Mouse (Mus musculus) CH12.LX (cell line): ENCODE measurements around the gene Dnajb11.

ENCODE experiments used
- CTCF ChIP-seq, 2 experiments: IDR thresholded peaks in 1 of 2; conservative IDR thresholded peaks in 1 of 2; 2 replicates each; pipeline ENCODE4 v1.5.1; 2011 to 2012; ENCODE audit warnings: low read depth in 2 of 2, low read length in 2 of 2, improper control_type of control experiment in 1 of 2, inconsistent platforms in 1 of 2, mild to moderate bottlenecking in 1 of 2, moderate library complexity in 1 of 2
- E2F4 ChIP-seq: IDR thresholded peaks from 2 replicates; pipeline ENCODE4 v1.6.1; 2011; ENCODE audit warnings: low read depth, low read length, improper control_type of control experiment; ENCODE audit not compliant: insufficient replicate concordance
- EP300 ChIP-seq: IDR thresholded peaks from 2 replicates; pipeline ENCODE4 v1.6.1; 2011; ENCODE audit warnings: low read length, improper control_type of control experiment
- HCFC1 ChIP-seq: IDR thresholded peaks from 2 replicates; pipeline ENCODE4 v1.6.1; 2012; ENCODE audit warnings: low read depth, mild to moderate bottlenecking, inconsistent platforms, low read length, improper control_type of control experiment
- KAT2A ChIP-seq: IDR thresholded peaks from 2 replicates; pipeline ENCODE4 v1.6.1; 2012; ENCODE audit warnings: low read length, improper control_type of control experiment, inconsistent platforms; ENCODE audit not compliant: insufficient replicate concordance
- MAFK ChIP-seq: IDR thresholded peaks from 2 replicates; pipeline ENCODE4 v1.6.1; 2011; ENCODE audit warnings: low read length, improper control_type of control experiment; ENCODE audit not compliant: insufficient replicate concordance
- MAX ChIP-seq: IDR thresholded peaks from 2 replicates; pipeline ENCODE4 v1.6.1; 2011; ENCODE audit warnings: low read length, improper control_type of control experiment
- POLR2A ChIP-seq: IDR thresholded peaks from 2 replicates; pipeline ENCODE4 v1.6.1; 2011; ENCODE audit warnings: low read depth, mild to moderate bottlenecking, improper control_type of control experiment, low read length
- RAD21 ChIP-seq: IDR thresholded peaks from 2 replicates; pipeline ENCODE4 v1.6.1; 2011; ENCODE audit warnings: low read depth, mild to moderate bottlenecking, low read length, improper control_type of control experiment, moderate library complexity
- SMC3 ChIP-seq: IDR thresholded peaks from 2 replicates; pipeline ENCODE4 v1.6.1; 2011; ENCODE audit warnings: low read depth, low read length, improper control_type of control experiment

- TF ChIP-seq POLR2A (no peak), E2F4 (no peak), MAX (no peak), MAFK (no peak), CTCF (conservative IDR thresholded peaks at IDR 0.05 in 1 of 2, IDR thresholded peaks at IDR 0.05 in 1 of 2; ENCODE audit: low read depth in 2 of 2, low read length in 2 of 2) (no peak), KAT2A (no peak), SMC3 (no peak), HCFC1 (no peak), EP300 (no peak), RAD21 (no peak)
Measured at GRCm38 (mm10) chr16:22911986-22912385, 54.3 kb downstream of the Dnajb11 start.
